Mouse (Mus musculus) kidney, postnatal 25 days (tissue): ENCODE results near the gene 4930402F06Rik.

Experiments
- DNase-seq, 2 experiments: peaks; one replicate each; pipeline ENCODE4 v3.0.0; 2021; ENCODE audit warnings: mixed read lengths in 2 of 2

4930402F06Rik gene

GRCm38 (mm10) chr2:35416473-35416872 is 19.5 kb upstream of the 4930402F06Rik start:
- no peak for DNase-seq

GRCm38 (mm10) chr2:35412810-35413209 is 15.8 kb upstream of the 4930402F06Rik start:
- no peak for DNase-seq

- DNase-seq: no peak
Measured at GRCm38 (mm10) chr2:35412246-35412645, 15.3 kb upstream of the 4930402F06Rik start.

- no peak for DNase-seq
Measured at GRCm38 (mm10) chr2:35411640-35412190, 14.7 kb upstream of the 4930402F06Rik start.

GRCm38 (mm10) chr2:35409466-35409865 is 12.5 kb upstream of the 4930402F06Rik start:
- DNase-seq: no peak

GRCm38 (mm10) chr2:35408409-35409110 is 11.6 kb upstream of the 4930402F06Rik start:
- DNase-seq: no peak

- DNase-seq: no peak
Measured at GRCm38 (mm10) chr2:35407878-35408277, 10.9 kb upstream of the 4930402F06Rik start.

GRCm38 (mm10) chr2:35407266-35407665 is 10.3 kb upstream of the 4930402F06Rik start:
- DNase-seq: no peak

GRCm38 (mm10) chr2:35406611-35407010 is 9.6 kb upstream of the 4930402F06Rik start:
- no peak for DNase-seq

- DNase-seq: no peak
Measured at GRCm38 (mm10) chr2:35402391-35402790, 5.4 kb upstream of the 4930402F06Rik start.

GRCm38 (mm10) chr2:35400739-35401138 is 3.8 kb upstream of the 4930402F06Rik start:
- DNase-seq: no peak

GRCm38 (mm10) chr2:35398184-35398828 is 1.3 kb upstream of the 4930402F06Rik start:
- no peak for DNase-seq

- peak; percentile 57 to 75 for DNase-seq
Measured at GRCm38 (mm10) chr2:35397590-35398173, 707 bp upstream of the 4930402F06Rik start.

- no peak for DNase-seq
Measured at GRCm38 (mm10) chr2:35385441-35385871, 11.5 kb downstream of the 4930402F06Rik start.

GRCm38 (mm10) chr2:35379306-35379705 is 17.7 kb downstream of the 4930402F06Rik start:
- DNase-seq: no peak

- DNase-seq: no peak
Measured at GRCm38 (mm10) chr2:35377600-35377999, 19.4 kb downstream of the 4930402F06Rik start.

GRCm38 (mm10) chr2:35373003-35373402 is 24.0 kb downstream of the 4930402F06Rik start:
- peak in 1 of 2 experiments; percentile 49 for DNase-seq

- no peak for DNase-seq
Measured at GRCm38 (mm10) chr2:35370686-35371085, 26.3 kb downstream of the 4930402F06Rik start.

GRCm38 (mm10) chr2:35367629-35368028 is 29.3 kb downstream of the 4930402F06Rik start, which contains the start of gene 4930568D16Rik:
Gene 4930568D16Rik (minus strand): TSS chr2:35367729.
- no peak for DNase-seq

- peak in 1 of 2 experiments; percentile 6 for DNase-seq
Measured at GRCm38 (mm10) chr2:35349184-35349583, 47.8 kb downstream of the 4930402F06Rik start.

GRCm38 (mm10) chr2:35345984-35346383 is 51.0 kb downstream of the 4930402F06Rik start:
- no peak for DNase-seq

GRCm38 (mm10) chr2:35342605-35343004 is 54.4 kb downstream of the 4930402F06Rik start:
- no peak for DNase-seq

- peak; percentile 17 to 48 for DNase-seq
Measured at GRCm38 (mm10) chr2:35338707-35339106, 58.3 kb downstream of the 4930402F06Rik start.
